Mouse (Mus musculus) adrenal gland, adult 2 months (tissue): ENCODE measurements around the gene Abcc8. TPM values are rescaled to one million over a fixed set of nuclear protein-coding genes. Genes with fewer than 3 reads are reported as not detected.

Source experiments
- DNase-seq: peaks from one replicate; pipeline ENCODE4 v3.0.0; 2021
- polyA plus RNA-seq: library from polyadenylated mRNA; depleted of rRNA; stranded (reverse); fragments of >200 nt; gene quantifications from 2 replicates; pipeline ENCODE4 v1.2.3, GENCODE M21; 2012
- total RNA-seq, 2 experiments: library from RNA; stranded (reverse); gene quantifications; 2 replicates each; pipeline ENCODE4 v1.2.3; 2021

Abcc8 gene
- total and polyA plus RNA-seq, 3 experiments, result 1.7 to 3.3 (median 1.7) TPM

- no peak for DNase-seq
These were observed 25.0 kb downstream of the Abcc8 start for GRCm38 (mm10) chr7:46154498-46155488.

GRCm38 (mm10) chr7:46152819-46153351, 26.9 kb downstream of the Abcc8 start:
- peak; percentile 31 for DNase-seq

GRCm38 (mm10) chr7:46147417-46147816, 32.4 kb downstream of the Abcc8 start:
- no peak for DNase-seq

GRCm38 (mm10) chr7:46146675-46147308, 33.0 kb downstream of the Abcc8 start:
- no peak for DNase-seq

GRCm38 (mm10) chr7:46144061-46144460, 35.8 kb downstream of the Abcc8 start:
- no peak for DNase-seq

- peak; percentile 27 for DNase-seq
These were observed 41.4 kb downstream of the Abcc8 start for GRCm38 (mm10) chr7:46138329-46138930.

- DNase-seq, result no peak
These were observed 46.0 kb downstream of the Abcc8 start for GRCm38 (mm10) chr7:46133858-46134257.

- DNase-seq, result no peak
These were observed 47.6 kb downstream of the Abcc8 start for GRCm38 (mm10) chr7:46132229-46132628.

GRCm38 (mm10) chr7:46131806-46132205, 48.0 kb downstream of the Abcc8 start:
- no peak for DNase-seq

GRCm38 (mm10) chr7:46131266-46131665, 48.6 kb downstream of the Abcc8 start:
- DNase-seq, result peak; percentile 62

GRCm38 (mm10) chr7:46130723-46131122, 49.1 kb downstream of the Abcc8 start:
- DNase-seq, result no peak

GRCm38 (mm10) chr7:46129463-46130179, 50.2 kb downstream of the Abcc8 start:
- no peak for DNase-seq

- DNase-seq, result peak; percentile 15
These were observed 51.6 kb downstream of the Abcc8 start for GRCm38 (mm10) chr7:46128196-46128595.

GRCm38 (mm10) chr7:46125340-46125739, 54.5 kb downstream of the Abcc8 start:
- DNase-seq, result no peak

- DNase-seq, result no peak
These were observed 55.4 kb downstream of the Abcc8 start for GRCm38 (mm10) chr7:46124460-46124859.

GRCm38 (mm10) chr7:46122964-46123363, 56.9 kb downstream of the Abcc8 start:
- no peak for DNase-seq

GRCm38 (mm10) chr7:46117035-46117434, 62.8 kb downstream of the Abcc8 start:
- no peak for DNase-seq

GRCm38 (mm10) chr7:46116118-46116581, 63.7 kb downstream of the Abcc8 start:
- DNase-seq, result no peak

GRCm38 (mm10) chr7:46113435-46113834, 66.4 kb downstream of the Abcc8 start:
- DNase-seq, result no peak

- DNase-seq, result no peak
These were observed 67.9 kb downstream of the Abcc8 start for GRCm38 (mm10) chr7:46111938-46112337.

GRCm38 (mm10) chr7:46111212-46111817, 68.5 kb downstream of the Abcc8 start:
- DNase-seq, result peak; percentile 62
